Mouse (Mus musculus): ENCODE data around the gene Ccr5.

- TF ChIP-seq CTCF (IDR thresholded peaks at IDR 0.05; ENCODE audit: low read depth, low read length) (no peak), TAL1 (conservative IDR thresholded peaks at IDR 0.05; ENCODE audit: low read depth, low read length) (no peak), GATA1 (IDR thresholded peaks at IDR 0.05; ENCODE audit: borderline replicate concordance, low read length) (no peak), POLR2AphosphoS5 (IDR thresholded peaks at IDR 0.05; ENCODE audit: insufficient replicate concordance, low read depth, low read length) (no peak)
These were observed 7.6 kb upstream of the Ccr5 start for GRCm38 (mm10) chr9:124113777-124114176.

All from G1E (cell line).